Mouse (Mus musculus) E14TG2a.4 (cell line): ENCODE results near the gene Tet1.

ENCODE experiments used
- CTCF ChIP-seq: conservative IDR thresholded peaks from 2 replicates; pipeline ENCODE4 v1.5.1; 2014; ENCODE audit warnings: low read length
- NANOG ChIP-seq: IDR thresholded peaks from 2 replicates; pipeline ENCODE4 v1.6.1; 2014; ENCODE audit warnings: borderline replicate concordance, low read length, mixed read lengths

GRCm38 (mm10) chr10:62851578-62851977, 57.2 kb downstream of the Tet1 start:
- TF ChIP-seq CTCF (no peak), NANOG (no peak)
